In genomic region chr13:111555333-111555732, GRCm38 (mm10) we compare ENCODE assay signal across 11 mouse cellular contexts. TPM values are rescaled to one million over a fixed set of nuclear protein-coding genes. Genes with fewer than 3 reads are reported as not detected.
DNase-seq lines count a peak whose midpoint lies in the region; ATAC-seq and TF ChIP-seq lines count a peak whose summit lies in the region.
"Had no signal": no experiment of that assay in that cellular context is flagged by ENCODE, and none has a peak within 500 bp of the region (broad histone marks: within the 10 kb centered on the region; RNA-seq: fewer than 3 reads in every experiment).

No protein-coding gene starts in this region.

- peaks cover 8% of the 10 kb centered on the region; the same call in 1 of the 2 replicates for H3K4me1 ChIP-seq in hindbrain, embryonic 10.5 days (replicated peaks)
- H3K4me1 ChIP-seq in hindbrain, embryonic 14.5 days (replicated peaks; ENCODE audit: control insufficient read depth, insufficient read depth, low read length) = no peaks in the 10 kb centered on the region

- no peak for ATAC-seq in hindbrain, embryonic 14.5 days (ENCODE audit: low FRiP score)

- WGBS in hindbrain, embryonic 10.5 days = 49% methylated on average over 8 of the region's 8 CpGs
- 54% methylated on average over 8 of the region's 8 CpGs for WGBS in hindbrain, embryonic 14.5 days

- DNase-seq in hindbrain, embryonic 10.5 days (ENCODE audit: low spot score) = peak; percentile 3
- no peak for DNase-seq in hindbrain, embryonic 14.5 days (ENCODE audit: low spot score)
- DNase-seq in spleen, adult 12 weeks (ENCODE audit: low spot score) = peak; percentile 68
- DNase-seq in spleen, adult 18-20 months = no peak
- DNase-seq in liver = peak; percentile 64
- no peak for DNase-seq in left cerebral cortex, adult 2 months (ENCODE audit: extremely low spot score in 1 of 2, low spot score in 2 of 2)
- no peak for DNase-seq in left cerebral cortex, postnatal 14 days (ENCODE audit: low spot score in 2 of 2)
- DNase-seq: thymus, postnatal 14 days had no signal

- no peak overlapping the region for H3K9ac ChIP-seq in hindbrain, embryonic 14.5 days

- no peak overlapping the region for H3K4me3 ChIP-seq in hindbrain, embryonic 10.5 days
- H3K4me3 ChIP-seq in hindbrain, embryonic 14.5 days (replicated peaks; ENCODE audit: low read length) = no peak overlapping the region
- H3K4me3 ChIP-seq in left cerebral cortex, adult 2 months = no peak overlapping the region

- H3K9me3 ChIP-seq in hindbrain, embryonic 10.5 days = peaks cover 3% of the 10 kb centered on the region; the same call in 1 of the 2 replicates
- no peaks in the 10 kb centered on the region for H3K9me3 ChIP-seq in hindbrain, embryonic 14.5 days (ENCODE audit: control insufficient read depth, low read length)

- H3K27ac ChIP-seq in hindbrain, embryonic 10.5 days = no peak overlapping the region
- H3K27ac ChIP-seq in hindbrain, embryonic 14.5 days = no peak overlapping the region
- no peak overlapping the region for H3K27ac ChIP-seq in left cerebral cortex, adult 2 months

- intact Hi-C loops in left cerebral cortex, adult 2 months (cut with DNase I) = no loop called here
- intact Hi-C loops in left cerebral cortex, postnatal 14 days (cut with DNase I) = no loop called here

- TF ChIP-seq CTCF in left cerebral cortex, adult 2 months (IDR thresholded peaks at IDR 0.05) = no peak

- no peaks in the 10 kb centered on the region for H3K36me3 ChIP-seq in hindbrain, embryonic 10.5 days
- no peaks in the 10 kb centered on the region for H3K36me3 ChIP-seq in hindbrain, embryonic 14.5 days (replicated peaks; ENCODE audit: control insufficient read depth, insufficient read depth)

- H3K4me2 ChIP-seq in hindbrain, embryonic 14.5 days (replicated peaks) = no peak overlapping the region

- no peaks in the 10 kb centered on the region for H3K27me3 ChIP-seq in hindbrain, embryonic 10.5 days (ENCODE audit: insufficient read depth, poor library complexity, severe bottlenecking)
- no peaks in the 10 kb centered on the region for H3K27me3 ChIP-seq in hindbrain, embryonic 14.5 days (ENCODE audit: control insufficient read depth, insufficient read depth, low read length)

RNA-seq across cellular contexts. Expression of gene Gm49496, which starts 5.6 kb away (rescaled TPM):
- not detected in 2 replicates for polyA plus RNA-seq in hindbrain, embryonic 10.5 days (2016; fragmentation: Nextera tagmentation; extraction: Ambion mirVana)
- polyA plus RNA-seq in hindbrain, embryonic 14.5 days (2014; fragmentation: Nextera tagmentation; extraction: Ambion mirVana) = not detected in 2 replicates
- not detected for total RNA-seq in left cerebral cortex, adult 2 months (2021)
- not detected for total RNA-seq in left cerebral cortex, postnatal 14 days (2021)
- total RNA-seq: hematopoietic stem cell, adult 5-6 weeks; left cerebral cortex, postnatal 10 days; midbrain, postnatal 0 days had no signal
- polyA plus RNA-seq: midbrain, postnatal 0 days had no signal

RNA-seq across cellular contexts. Expression of gene Gm10198, which starts 37.3 kb away (rescaled TPM):
- polyA plus RNA-seq in hindbrain, embryonic 10.5 days (2016; fragmentation: Nextera tagmentation; extraction: Ambion mirVana) = not detected in 2 replicates
- polyA plus RNA-seq in hindbrain, embryonic 14.5 days (2014; fragmentation: Nextera tagmentation; extraction: Ambion mirVana) = not detected in 2 replicates
- total RNA-seq in left cerebral cortex, adult 2 months (2021) = not detected
- not detected for total RNA-seq in left cerebral cortex, postnatal 14 days (2021)
- total RNA-seq: hematopoietic stem cell, adult 5-6 weeks; left cerebral cortex, postnatal 10 days; midbrain, postnatal 0 days had no signal
- polyA plus RNA-seq: midbrain, postnatal 0 days had no signal

Comparison
In these comparisons a context has a peak if more than half of its experiments do, and no peak if none do; other contexts are left out.
1. DNase-seq: peak in hindbrain, embryonic 10.5 days (single experiment), spleen, adult 12 weeks (single experiment) and liver (single experiment); none in hindbrain, embryonic 14.5 days (single experiment), spleen, adult 18-20 months (0 of 2), left cerebral cortex, adult 2 months (0 of 2) and left cerebral cortex, postnatal 14 days (0 of 2).